In genomic region chr14:20093493-20093892, GRCm38 (mm10) we compare ENCODE assay signal across 9 mouse cellular contexts. TPM values are rescaled to one million over a fixed set of nuclear protein-coding genes. Genes with fewer than 3 reads are reported as not detected.
DNase-seq lines count a peak whose midpoint lies in the region; ATAC-seq and TF ChIP-seq lines count a peak whose summit lies in the region.
"Had no signal": no experiment of that assay in that cellular context is flagged by ENCODE, and none has a peak within 500 bp of the region (broad histone marks: within the 10 kb centered on the region; RNA-seq: fewer than 3 reads in every experiment).

No protein-coding gene starts in this region.

- ATAC-seq in forebrain, embryonic 14.5 days = no peak
- no peak for ATAC-seq in forebrain, embryonic 15.5 days (replicated peaks)
- no peak for ATAC-seq in neural tube, embryonic 15.5 days (ENCODE audit: low FRiP score)
- ATAC-seq in hindbrain, postnatal 0 days = no peak
- ATAC-seq in stomach, postnatal 0 days (ENCODE audit: low FRiP score, low TSS enrichment) = no peak
- ATAC-seq in erythroblast, adult 5-6 weeks (replicated peaks; ENCODE audit: low FRiP score, poor library complexity, severe bottlenecking) = no peak

- no peaks in the 10 kb centered on the region for H3K9me3 ChIP-seq in forebrain, embryonic 14.5 days (replicated peaks; ENCODE audit: control insufficient read depth, low read length)
- no peaks in the 10 kb centered on the region for H3K9me3 ChIP-seq in forebrain, embryonic 15.5 days
- H3K9me3 ChIP-seq in neural tube, embryonic 15.5 days (replicated peaks) = no peaks in the 10 kb centered on the region
- H3K9me3 ChIP-seq in hindbrain, postnatal 0 days (ENCODE audit: low read length) = no peaks in the 10 kb centered on the region
- H3K9me3 ChIP-seq in stomach, postnatal 0 days (ENCODE audit: control insufficient read depth, low read length) = no peaks in the 10 kb centered on the region
- H3K9me3 ChIP-seq: embryonic facial prominence, embryonic 15.5 days had no signal

- no peaks in the 10 kb centered on the region for H3K27me3 ChIP-seq in forebrain, embryonic 14.5 days (replicated peaks; ENCODE audit: control insufficient read depth, insufficient read depth, low read length)
- no peaks in the 10 kb centered on the region for H3K27me3 ChIP-seq in forebrain, embryonic 15.5 days
- no peaks in the 10 kb centered on the region for H3K27me3 ChIP-seq in neural tube, embryonic 15.5 days (replicated peaks)
- H3K27me3 ChIP-seq in hindbrain, postnatal 0 days (ENCODE audit: insufficient read depth, low read length) = no peaks in the 10 kb centered on the region
- H3K27me3 ChIP-seq in stomach, postnatal 0 days (ENCODE audit: control insufficient read depth, insufficient read depth, low read length) = no peaks in the 10 kb centered on the region

- no peak overlapping the region for H3K4me3 ChIP-seq in forebrain, embryonic 14.5 days (ENCODE audit: low read depth, low read length)
- H3K4me3 ChIP-seq in forebrain, embryonic 15.5 days = no peak overlapping the region
- H3K4me3 ChIP-seq in neural tube, embryonic 15.5 days (replicated peaks) = no peak overlapping the region
- no peak overlapping the region for H3K4me3 ChIP-seq in hindbrain, postnatal 0 days (ENCODE audit: low read length)
- H3K4me3 ChIP-seq in stomach, postnatal 0 days (ENCODE audit: low read depth, low read length) = no peak overlapping the region
- H3K4me3 ChIP-seq: embryonic facial prominence, embryonic 15.5 days had no signal

- 24% methylated on average over 7 of the region's 7 CpGs for WGBS in forebrain, embryonic 14.5 days
- WGBS in forebrain, embryonic 15.5 days = 22% methylated on average over 7 of the region's 7 CpGs
- WGBS in neural tube, embryonic 15.5 days = 26% methylated on average over 7 of the region's 7 CpGs
- WGBS in hindbrain, postnatal 0 days = 25% methylated on average over 7 of the region's 7 CpGs
- 12% methylated on average over 7 of the region's 7 CpGs for WGBS in stomach, postnatal 0 days

- H3K4me1 ChIP-seq in forebrain, embryonic 14.5 days (ENCODE audit: control insufficient read depth, insufficient read depth, low read length) = no peaks in the 10 kb centered on the region
- no peaks in the 10 kb centered on the region for H3K4me1 ChIP-seq in forebrain, embryonic 15.5 days
- no peaks in the 10 kb centered on the region for H3K4me1 ChIP-seq in neural tube, embryonic 15.5 days
- no peaks in the 10 kb centered on the region for H3K4me1 ChIP-seq in hindbrain, postnatal 0 days (ENCODE audit: insufficient read depth, low read length)
- H3K4me1 ChIP-seq in stomach, postnatal 0 days (replicated peaks; ENCODE audit: control insufficient read depth, insufficient read depth) = no peaks in the 10 kb centered on the region
- H3K4me1 ChIP-seq: embryonic facial prominence, embryonic 15.5 days had no signal

- no peak overlapping the region for H3K9ac ChIP-seq in forebrain, embryonic 14.5 days (ENCODE audit: low read length)
- no peak overlapping the region for H3K9ac ChIP-seq in forebrain, embryonic 15.5 days (replicated peaks)
- H3K9ac ChIP-seq in neural tube, embryonic 15.5 days (replicated peaks) = no peak overlapping the region
- H3K9ac ChIP-seq in hindbrain, postnatal 0 days (replicated peaks; ENCODE audit: low read length) = no peak overlapping the region
- H3K9ac ChIP-seq in stomach, postnatal 0 days (ENCODE audit: low read length) = no peak overlapping the region
- H3K9ac ChIP-seq: embryonic facial prominence, embryonic 15.5 days had no signal

- no peak for TF ChIP-seq CTCF in hindbrain, postnatal 0 days (IDR thresholded peaks at IDR 0.05; ENCODE audit: low read depth)
- no peak for TF ChIP-seq CTCF in stomach, postnatal 0 days (IDR thresholded peaks at IDR 0.05; ENCODE audit: low read depth)

- no peak for TF ChIP-seq EP300 in stomach, postnatal 0 days (optimal IDR thresholded peaks at IDR 0.05)

- no peaks in the 10 kb centered on the region for H3K36me3 ChIP-seq in forebrain, embryonic 14.5 days (ENCODE audit: control insufficient read depth, insufficient read depth, low read length)
- H3K36me3 ChIP-seq in forebrain, embryonic 15.5 days = no peaks in the 10 kb centered on the region
- H3K36me3 ChIP-seq in neural tube, embryonic 15.5 days = no peaks in the 10 kb centered on the region
- H3K36me3 ChIP-seq in hindbrain, postnatal 0 days (ENCODE audit: insufficient read depth, low read length) = no peaks in the 10 kb centered on the region
- no peaks in the 10 kb centered on the region for H3K36me3 ChIP-seq in stomach, postnatal 0 days (ENCODE audit: control insufficient read depth, insufficient read depth, low read length)
- H3K36me3 ChIP-seq: embryonic facial prominence, embryonic 15.5 days had no signal

- DNase-seq in forebrain, embryonic 14.5 days (ENCODE audit: low spot score) = peak; percentile 33
- peak; percentile 36 for DNase-seq in neural tube, embryonic 10.5 days (ENCODE audit: extremely low spot score, low spot score)
- peak; percentile 30 for DNase-seq in hindbrain, postnatal 0 days (ENCODE audit: low spot score)
- peak; percentile 60 for DNase-seq in stomach, postnatal 0 days (ENCODE audit: low spot score)
- DNase-seq in spleen, postnatal 14 days (ENCODE audit: low spot score in 2 of 2) = no peak

- H3K4me2 ChIP-seq in forebrain, embryonic 14.5 days (ENCODE audit: low read length) = no peak overlapping the region
- no peak overlapping the region for H3K4me2 ChIP-seq in forebrain, embryonic 15.5 days (replicated peaks)
- H3K4me2 ChIP-seq in neural tube, embryonic 15.5 days = no peak overlapping the region
- H3K4me2 ChIP-seq in hindbrain, postnatal 0 days (ENCODE audit: low read depth, low read length) = no peak overlapping the region
- no peak overlapping the region for H3K4me2 ChIP-seq in stomach, postnatal 0 days (replicated peaks; ENCODE audit: low read depth)
- H3K4me2 ChIP-seq: embryonic facial prominence, embryonic 15.5 days had no signal

- H3K27ac ChIP-seq in forebrain, embryonic 14.5 days (ENCODE audit: low read depth, low read length) = no peak overlapping the region
- H3K27ac ChIP-seq in forebrain, embryonic 15.5 days (replicated peaks) = no peak overlapping the region
- no peak overlapping the region for H3K27ac ChIP-seq in neural tube, embryonic 15.5 days (replicated peaks)
- H3K27ac ChIP-seq in hindbrain, postnatal 0 days = no peak overlapping the region
- H3K27ac ChIP-seq in stomach, postnatal 0 days (replicated peaks) = no peak overlapping the region
- H3K27ac ChIP-seq: embryonic facial prominence, embryonic 15.5 days had no signal

RNA-seq across cellular contexts. Expression of gene Saysd1, which starts 44.8 kb away (rescaled TPM):
- polyA plus RNA-seq in forebrain, embryonic 14.5 days (2014; fragmentation: Nextera tagmentation; extraction: Ambion mirVana) = 18.4 and 19.3 TPM in 2 replicates
- polyA plus RNA-seq in forebrain, embryonic 15.5 days (2015; fragmentation: Nextera tagmentation; extraction: Ambion mirVana) = 15.0 and 15.4 TPM in 2 replicates
- 11.3 and 11.9 TPM in 2 replicates for polyA plus RNA-seq in neural tube, embryonic 15.5 days (2015; fragmentation: Nextera tagmentation; extraction: Ambion mirVana)
- 4.8 and 6.8 TPM in 2 replicates for total RNA-seq in hindbrain, postnatal 0 days (2014; rRNA removed)
- 9.8 and 11.4 TPM in 2 replicates for polyA plus RNA-seq in hindbrain, postnatal 0 days (2015; fragmentation: Nextera tagmentation; extraction: Ambion mirVana)
- 14.2 and 15.4 TPM in 2 replicates for polyA plus RNA-seq in stomach, postnatal 0 days (2015; fragmentation: Nextera tagmentation; extraction: Ambion mirVana)
- 1.9 TPM in 1 of 2 replicates, not detected in the other for total RNA-seq in erythroblast, adult 5-6 weeks (2015; ENCODE audit: low replicate concordance)
- total RNA-seq in erythroblast, adult 5-6 weeks (2017; ENCODE audit: low replicate concordance) = not detected in 2 replicates

Comparison
In these comparisons a context has a peak if more than half of its experiments do, and no peak if none do; other contexts are left out.
1. DNase-seq: peak in forebrain, embryonic 14.5 days (single experiment), neural tube, embryonic 10.5 days (single experiment), hindbrain, postnatal 0 days (single experiment) and stomach, postnatal 0 days (single experiment); none in spleen, postnatal 14 days (0 of 2).